Mouse (Mus musculus): ENCODE measurements around the gene Cabp1.

Cabp1 gene

GRCm38 (mm10) chr5:115127421-115128179, 66.6 kb downstream of the Cabp1 start:
- no peak for DNase-seq (ENCODE audit: low read depth, low spot score)

GRCm38 (mm10) chr5:115126578-115127312, 67.4 kb downstream of the Cabp1 start:
- no peak for DNase-seq (ENCODE audit: low read depth, low spot score)

GRCm38 (mm10) chr5:115125211-115125871, 68.8 kb downstream of the Cabp1 start:
- peak; percentile 66 for DNase-seq (ENCODE audit: low read depth, low spot score)

- no peak for DNase-seq (ENCODE audit: low read depth, low spot score)
These were observed 69.5 kb downstream of the Cabp1 start for GRCm38 (mm10) chr5:115124690-115125089.

GRCm38 (mm10) chr5:115120978-115121377, 73.2 kb downstream of the Cabp1 start:
- no peak for DNase-seq (ENCODE audit: low read depth, low spot score)

- DNase-seq (ENCODE audit: low read depth, low spot score): peak; percentile 78
These were observed 75.1 kb downstream of the Cabp1 start, which contains the start of gene Acads for GRCm38 (mm10) chr5:115118961-115119570. Acads (minus strand) TSS chr5:115119346.
